Mouse (Mus musculus) kidney, embryonic 14.5 days (tissue): Measurements from ENCODE around the gene Npas1. TPM values are rescaled to one million over a fixed set of nuclear protein-coding genes. Genes with fewer than 3 reads are reported as not detected.

Source experiments
- ATAC-seq: fragments of 200-750 bp; cut with Nextera tagmentation; 2 replicates; pipeline ENCODE4 v1.8.0; 2017; ENCODE audit warnings: moderate number of reproducible peaks, mild to moderate bottlenecking, moderate TSS enrichment, moderate library complexity; ENCODE audit not compliant: low FRiP score, low TSS enrichment
- H3K27ac ChIP-seq: fragments of 300-500 bp; sonication (generic); 2 replicates; pipeline ENCODE4 v1.5.1; 2014; ENCODE audit warnings: low read depth, mild to moderate bottlenecking, low read length, moderate library complexity, mixed read lengths
- H3K27me3 ChIP-seq: fragments of 300-500 bp; sonication (generic); 2 replicates; pipeline ENCODE4 v1.6.1; 2014; ENCODE audit warnings: mild to moderate bottlenecking, low read length; ENCODE audit not compliant: control insufficient read depth, insufficient read depth
- H3K36me3 ChIP-seq: fragments of 300-500 bp; sonication (generic); 2 replicates; pipeline ENCODE4 v1.6.1; 2014; ENCODE audit warnings: low read length, mixed read lengths; ENCODE audit not compliant: control insufficient read depth, insufficient read depth
- H3K4me1 ChIP-seq: fragments of 300-500 bp; sonication (generic); 2 replicates; pipeline ENCODE4 v1.6.1; 2014; ENCODE audit warnings: low read length, mixed read lengths; ENCODE audit not compliant: control insufficient read depth, insufficient read depth
- H3K4me2 ChIP-seq: fragments of 300-500 bp; sonication (generic); replicated peaks from 2 replicates; pipeline ENCODE4 v1.6.1; 2014; ENCODE audit warnings: low read depth, mild to moderate bottlenecking, low read length
- H3K4me3 ChIP-seq: fragments of 300-500 bp; sonication (generic); 2 replicates; pipeline ENCODE4 v1.5.1; 2014; ENCODE audit warnings: mild to moderate bottlenecking, low read length
- H3K9ac ChIP-seq: fragments of 300-500 bp; sonication (generic); 2 replicates; pipeline ENCODE4 v1.6.1; 2014; ENCODE audit warnings: low read depth, mild to moderate bottlenecking, low read length, moderate library complexity
- H3K9me3 ChIP-seq: fragments of 300-500 bp; sonication (generic); 2 replicates; pipeline ENCODE4 v1.6.1; 2016; ENCODE audit warnings: low read length; ENCODE audit not compliant: control insufficient read depth
- WGBS: fragments of 180-500 bp; shearing (Covaris S2); extraction: QIAGEN DNeasy Blood & Tissue Kit; methylation state at CpG from one replicate; pipeline ENCODE4 v1.1.7; 2014; 5-methylcytosine and 5-hydroxymethylcytosine counted together
- polyA plus RNA-seq: library from polyadenylated mRNA; unstranded; fragments of >200 nt; fragmentation: Nextera tagmentation; extraction: Ambion mirVana; gene quantifications from 2 replicates; pipeline ENCODE4 v1.2.1, GENCODE M21; 2014

The Npas1 gene
- polyA plus RNA-seq, 1 experiment from 2014 or later: not detected

- Histone ChIP-seq H3K4me2 (no peak overlapping the region), H3K4me1 (no peaks in the 10 kb centered on the region), H3K36me3 (peaks cover 70% of the 10 kb centered on the region), H3K4me3 (no peak overlapping the region), H3K9ac (no peak overlapping the region), H3K9me3 (no peaks in the 10 kb centered on the region), H3K27me3 (no peaks in the 10 kb centered on the region), H3K27ac (no peak overlapping the region)
- ATAC-seq: no peak
- WGBS: 90% methylated on average over 4 of the region's 4 CpGs
Measured at GRCm38 (mm10) chr7:16501571-16501970, 24.0 kb upstream of the Npas1 start.

GRCm38 (mm10) chr7:16499671-16500104 lies 22.2 kb upstream of the Npas1 start:
- Histone ChIP-seq H3K4me2 (no peak overlapping the region), H3K9me3 (no peaks in the 10 kb centered on the region), H3K27ac (no peak overlapping the region), H3K36me3 (peaks cover 66% of the 10 kb centered on the region), H3K4me1 (no peaks in the 10 kb centered on the region), H3K4me3 (no peak overlapping the region), H3K9ac (no peak overlapping the region), H3K27me3 (no peaks in the 10 kb centered on the region)
- 90% methylated on average over 6 of the region's 6 CpGs for WGBS
- ATAC-seq: no peak

- Histone ChIP-seq H3K4me1 (no peaks in the 10 kb centered on the region), H3K27ac (no peak overlapping the region)
Measured at GRCm38 (mm10) chr7:16496260-16496659, 18.7 kb upstream of the Npas1 start.

GRCm38 (mm10) chr7:16493361-16493760 lies 15.8 kb upstream of the Npas1 start:
- H3K27ac ChIP-seq: no peak overlapping the region
- H3K36me3 ChIP-seq: peaks cover 28% of the 10 kb centered on the region
- 27% methylated on average over 2 of the region's 2 CpGs for WGBS
- H3K4me2 ChIP-seq: no peak overlapping the region
- H3K4me1 ChIP-seq: no peaks in the 10 kb centered on the region
- 0 out of 2 replicates have a peak, but pooled peaks have one; percentile 45 for ATAC-seq
- H3K27me3 ChIP-seq: no peaks in the 10 kb centered on the region
- no peaks in the 10 kb centered on the region for H3K9me3 ChIP-seq
- H3K9ac ChIP-seq: no peak overlapping the region
- H3K4me3 ChIP-seq: no peak overlapping the region

More at GRCm38 (mm10) chr7:16496260-16496659, 18.7 kb upstream of the Npas1 start:
- no peak overlapping the region for H3K4me3 ChIP-seq
- no peak for ATAC-seq
- H3K9ac ChIP-seq: no peak overlapping the region
- H3K27me3 ChIP-seq: no peaks in the 10 kb centered on the region
- WGBS: 68% methylated on average over 3 of the region's 3 CpGs
- peaks cover 35% of the 10 kb centered on the region for H3K36me3 ChIP-seq
- no peaks in the 10 kb centered on the region for H3K9me3 ChIP-seq
- no peak overlapping the region for H3K4me2 ChIP-seq

- no peak overlapping the region for H3K4me3 ChIP-seq
- H3K4me2 ChIP-seq: no peak overlapping the region
- no peaks in the 10 kb centered on the region for H3K9me3 ChIP-seq
- 56% methylated on average over 3 of the region's 3 CpGs for WGBS
- no peaks in the 10 kb centered on the region for H3K4me1 ChIP-seq
- no peak for ATAC-seq
- H3K27me3 ChIP-seq: no peaks in the 10 kb centered on the region
- peaks cover 16% of the 10 kb centered on the region for H3K36me3 ChIP-seq
- H3K9ac ChIP-seq: no peak overlapping the region
- no peak overlapping the region for H3K27ac ChIP-seq
Measured at GRCm38 (mm10) chr7:16492211-16492610, 14.7 kb upstream of the Npas1 start.

GRCm38 (mm10) chr7:16491759-16492158 lies 14.2 kb upstream of the Npas1 start:
- Histone ChIP-seq H3K9ac (no peak overlapping the region), H3K27me3 (no peaks in the 10 kb centered on the region), H3K4me1 (no peaks in the 10 kb centered on the region), H3K27ac (no peak overlapping the region), H3K4me2 (no peak overlapping the region), H3K9me3 (no peaks in the 10 kb centered on the region), H3K36me3 (peaks cover 12% of the 10 kb centered on the region), H3K4me3 (no peak overlapping the region)
- ATAC-seq: peak; percentile 44; the same call in 1 of the 2 replicates
- WGBS: 38% methylated on average over 3 of the region's 3 CpGs

GRCm38 (mm10) chr7:16489948-16490347 lies 12.4 kb upstream of the Npas1 start:
- no peaks in the 10 kb centered on the region for H3K9me3 ChIP-seq
- no peaks in the 10 kb centered on the region for H3K4me1 ChIP-seq
- 89% methylated on average over 9 of the region's 9 CpGs for WGBS
- no peaks in the 10 kb centered on the region for H3K36me3 ChIP-seq
- H3K4me3 ChIP-seq: no peak overlapping the region
- H3K9ac ChIP-seq: no peak overlapping the region
- ATAC-seq: no peak
- no peak overlapping the region for H3K27ac ChIP-seq
- H3K27me3 ChIP-seq: no peaks in the 10 kb centered on the region
- H3K4me2 ChIP-seq: no peak overlapping the region

- H3K9me3 ChIP-seq: no peaks in the 10 kb centered on the region
- no peaks in the 10 kb centered on the region for H3K4me1 ChIP-seq
- no peak overlapping the region for H3K27ac ChIP-seq
- H3K27me3 ChIP-seq: no peaks in the 10 kb centered on the region
- H3K36me3 ChIP-seq: no peaks in the 10 kb centered on the region
- H3K9ac ChIP-seq: no peak overlapping the region
- H3K4me2 ChIP-seq: no peak overlapping the region
- no peak for ATAC-seq
- no peak overlapping the region for H3K4me3 ChIP-seq
Measured at GRCm38 (mm10) chr7:16488816-16489215, 11.3 kb upstream of the Npas1 start.

GRCm38 (mm10) chr7:16476600-16476989 lies 933 bp downstream of the Npas1 start:
- 0 out of 2 replicates have a peak, but pooled peaks have one; percentile 38 for ATAC-seq

More at GRCm38 (mm10) chr7:16476600-16476989, 933 bp downstream of the Npas1 start:
- no peaks in the 10 kb centered on the region for H3K36me3 ChIP-seq
- H3K4me1 ChIP-seq: peaks cover 16% of the 10 kb centered on the region; the same call in 1 of the 2 replicates
- peak overlapping the region; percentile 57 for H3K4me2 ChIP-seq
- H3K27ac ChIP-seq: no peak overlapping the region
- H3K9ac ChIP-seq: peak overlapping the region; percentile 4; the same call in 1 of the 2 replicates
- H3K4me3 ChIP-seq: peak overlapping the region; percentile 36
- no peaks in the 10 kb centered on the region for H3K9me3 ChIP-seq
- H3K27me3 ChIP-seq: peaks cover 57% of the 10 kb centered on the region
- WGBS: 2% methylated on average over 34 of the region's 34 CpGs
